In the genomic region with DNA sequence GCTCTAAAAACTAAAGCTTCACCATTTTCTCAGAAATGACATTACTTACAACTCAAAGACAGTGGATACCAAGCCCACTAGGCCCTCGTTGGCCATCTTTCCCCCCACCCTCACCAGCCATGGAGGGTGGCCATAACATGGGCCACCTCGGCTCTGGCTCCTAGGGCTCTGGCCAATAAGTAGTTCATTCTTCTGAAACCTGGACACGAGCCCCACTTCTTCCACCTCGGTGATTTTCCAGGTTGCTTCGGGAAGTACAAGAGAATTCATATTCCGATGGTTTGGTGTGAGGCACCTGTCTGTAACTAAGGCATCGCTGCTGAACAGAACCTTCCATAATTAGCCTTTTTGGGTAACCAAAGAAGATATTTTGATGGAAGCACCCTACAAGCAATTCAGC, we compare ENCODE assay signal across 8 mouse cellular contexts.
DNase-seq lines count a peak whose midpoint lies in the region; ATAC-seq and TF ChIP-seq lines count a peak whose summit lies in the region.

No protein-coding gene starts in this region.

- intact Hi-C loops in gastrocnemius, postnatal 14 days (cut with DNase I; ENCODE audit: low total_unique reads), result no loop called here

- peaks cover 3% of the 10 kb centered on the region for H3K4me1 ChIP-seq in testis, adult 2 months (ENCODE audit: control insufficient read depth, insufficient read depth, low read length)
- peaks cover 21% of the 10 kb centered on the region for H3K4me1 ChIP-seq in hindbrain, embryonic 16.5 days (ENCODE audit: control insufficient read depth, insufficient read depth, low read depth, low read length)
- H3K4me1 ChIP-seq in midbrain, embryonic 15.5 days, result peaks cover 18% of the 10 kb centered on the region

- no peak for ATAC-seq in hindbrain, embryonic 16.5 days
- ATAC-seq in midbrain, embryonic 15.5 days (replicated peaks), result no peak

- H3K36me3 ChIP-seq in testis, adult 2 months (ENCODE audit: control insufficient read depth, insufficient read depth, low read length), result no peaks in the 10 kb centered on the region
- H3K36me3 ChIP-seq in hindbrain, embryonic 16.5 days (ENCODE audit: control insufficient read depth, insufficient read depth, low read length), result no peaks in the 10 kb centered on the region
- no peaks in the 10 kb centered on the region for H3K36me3 ChIP-seq in midbrain, embryonic 15.5 days (replicated peaks)

- WGBS in hindbrain, embryonic 16.5 days, result 60% methylated on average over 7 of the region's 7 CpGs
- WGBS in midbrain, embryonic 15.5 days, result 58% methylated on average over 7 of the region's 7 CpGs

- TF ChIP-seq CTCF in testis, adult 2 months (IDR thresholded peaks at IDR 0.05; ENCODE audit: control insufficient read depth, insufficient read depth, insufficient replicate concordance, low read depth, low read length), result no peak

- H3K9me3 ChIP-seq in hindbrain, embryonic 16.5 days (ENCODE audit: control insufficient read depth, low read length), result no peaks in the 10 kb centered on the region
- no peaks in the 10 kb centered on the region for H3K9me3 ChIP-seq in midbrain, embryonic 15.5 days

- peak overlapping the region; percentile 98 for H3K4me2 ChIP-seq in hindbrain, embryonic 16.5 days (ENCODE audit: low read length)
- H3K4me2 ChIP-seq in midbrain, embryonic 15.5 days, result peak overlapping the region; percentile 77

- H3K27ac ChIP-seq in testis, adult 2 months (ENCODE audit: control insufficient read depth, insufficient read depth, low read depth, low read length), result no peak overlapping the region
- H3K27ac ChIP-seq in hindbrain, embryonic 16.5 days (ENCODE audit: low read depth, low read length), result peak overlapping the region; percentile 96
- peak overlapping the region; percentile 94 for H3K27ac ChIP-seq in midbrain, embryonic 15.5 days

- no peaks in the 10 kb centered on the region for H3K27me3 ChIP-seq in testis, adult 2 months (ENCODE audit: control insufficient read depth, insufficient read depth, low read length)
- no peaks in the 10 kb centered on the region for H3K27me3 ChIP-seq in hindbrain, embryonic 16.5 days (replicated peaks; ENCODE audit: control insufficient read depth, insufficient read depth, low read length)
- no peaks in the 10 kb centered on the region for H3K27me3 ChIP-seq in midbrain, embryonic 15.5 days (replicated peaks)

- H3K9ac ChIP-seq in hindbrain, embryonic 16.5 days (ENCODE audit: low read depth, low read length), result peak overlapping the region; percentile 72
- H3K9ac ChIP-seq in midbrain, embryonic 15.5 days, result peak overlapping the region; percentile 75

- no peak for TF ChIP-seq POLR2A in testis, adult 2 months (IDR thresholded peaks at IDR 0.05; ENCODE audit: control insufficient read depth, low read depth, low read length)

- DNase-seq in testis, postnatal 14 days (ENCODE audit: low spot score), result no peak
- peak; percentile 78 to 81 for DNase-seq in cerebellum, postnatal 10 days
- DNase-seq in retina, postnatal 1 day, result no peak
- DNase-seq in gastrocnemius, postnatal 14 days, result no peak
- no peak for DNase-seq in adrenal gland, postnatal 10 days

- H3K4me3 ChIP-seq in testis, adult 2 months (ENCODE audit: control insufficient read depth, low read depth, low read length), result peak overlapping the region; percentile 94
- H3K4me3 ChIP-seq in hindbrain, embryonic 16.5 days (ENCODE audit: low read length), result peak overlapping the region; percentile 61
- H3K4me3 ChIP-seq in midbrain, embryonic 15.5 days, result peak overlapping the region; percentile 67

Comparison
In these comparisons a context has a peak if more than half of its experiments do, and no peak if none do; other contexts are left out.
1. DNase-seq: peak in cerebellum, postnatal 10 days (2 of 2); none in testis, postnatal 14 days (single experiment), retina, postnatal 1 day (single experiment), gastrocnemius, postnatal 14 days (single experiment) and adrenal gland, postnatal 10 days (single experiment).
2. Peak in every context shown above with its lines, with median percentiles within 50 percentile points of each other: H3K4me3 ChIP-seq.